Mouse (Mus musculus): ENCODE measurements around the gene Nek6.

DNA sequence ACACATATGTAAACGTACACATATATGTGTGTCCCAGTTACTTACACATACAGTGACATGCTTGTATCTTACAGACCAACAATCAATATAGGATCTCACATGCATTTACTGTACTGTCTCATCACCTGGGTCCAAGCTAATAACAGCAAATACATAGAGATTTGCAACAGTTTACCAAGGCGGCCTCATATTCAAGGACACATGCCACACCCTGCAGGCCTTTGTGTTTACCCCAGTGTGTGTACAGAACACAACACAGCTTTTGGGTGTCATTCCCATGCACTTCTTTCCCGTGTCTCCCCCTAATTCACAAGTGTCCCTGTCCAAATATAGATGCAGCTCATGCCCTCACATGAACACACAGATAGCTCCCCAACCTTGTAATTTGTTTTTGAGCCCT lies 26.0 kb upstream of the Nek6 start:
- TF ChIP-seq MYOD1 (IDR thresholded peaks at IDR 0.05; ENCODE audit: control insufficient read depth in 1 of 3, insufficient read length in 2 of 3, low read depth in 2 of 3), result no peak
- TF ChIP-seq TCF12 (IDR thresholded peaks at IDR 0.05; ENCODE audit: insufficient read depth, poor library complexity, severe bottlenecking), result no peak

Data from myocyte (in vitro differentiated cells).